Mouse (Mus musculus): ENCODE measurements around the gene Igfbp3. TPM values are rescaled to one million over a fixed set of nuclear protein-coding genes. Genes with fewer than 3 reads are reported as not detected.

Gene Igfbp3
- polyA plus RNA-seq, 1 experiment = 0.16 TPM

DNA sequence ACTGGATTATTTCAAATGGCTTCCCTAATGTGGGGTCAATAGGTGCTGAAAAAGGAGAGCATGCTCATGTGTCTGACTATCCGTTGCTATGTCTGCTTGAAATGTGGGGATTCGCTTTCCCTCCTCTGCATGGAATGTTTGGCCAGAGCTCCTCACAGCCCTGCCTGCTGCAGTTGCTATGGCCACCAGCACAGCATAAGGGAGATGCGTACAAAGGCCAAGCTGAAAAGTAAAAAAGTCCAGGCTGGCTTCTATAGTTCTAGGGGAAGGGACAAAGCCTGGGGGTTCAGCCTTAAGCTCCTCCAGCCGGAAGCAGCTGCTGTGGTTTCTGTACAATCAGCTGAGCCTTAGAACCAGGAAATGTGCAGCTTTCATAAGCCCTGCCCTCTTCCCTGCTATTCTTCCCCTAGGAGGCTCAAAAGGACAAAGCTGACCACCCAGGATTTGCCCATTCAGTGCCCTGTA is 53.1 kb downstream of the Igfbp3 start:
- Histone ChIP-seq H3K4me3 (ENCODE audit: insufficient read depth, poor library complexity, severe bottlenecking) (no peak overlapping the region), H3K36me3 (ENCODE audit: control insufficient read depth, insufficient read depth) (no peaks in the 10 kb centered on the region), H3K79me3 (ENCODE audit: low read depth) (no peaks in the 10 kb centered on the region), H3ac (ENCODE audit: control insufficient read depth, insufficient read length, low read depth) (no peak overlapping the region), H3K27me3 (ENCODE audit: control insufficient read depth, insufficient read depth, insufficient read length) (no peaks in the 10 kb centered on the region), H3K79me2 (ENCODE audit: control insufficient read depth, insufficient read depth) (no peaks in the 10 kb centered on the region)
- TF ChIP-seq CTCF (IDR thresholded peaks at IDR 0.05; ENCODE audit: control insufficient read depth, insufficient read depth, insufficient read length) (no peak), USF1 (IDR thresholded peaks at IDR 0.05; ENCODE audit: low read depth) (no peak), FOSL1 (IDR thresholded peaks at IDR 0.05; ENCODE audit: insufficient read depth, low read length, poor library complexity, severe bottlenecking) (no peak), MYOG (IDR thresholded peaks at IDR 0.05; ENCODE audit: control insufficient read depth, extremely low read depth, insufficient read length) (no peak), CEBPB (IDR thresholded peaks at IDR 0.05; ENCODE audit: low read depth) (no peak), MYOD1 (IDR thresholded peaks at IDR 0.05; ENCODE audit: control insufficient read depth, insufficient read length, low read depth) (no peak)

GRCm38 (mm10) chr11:7160146-7160545 is 53.6 kb downstream of the Igfbp3 start:
- no peak for TF ChIP-seq MYOG (IDR thresholded peaks at IDR 0.05; ENCODE audit: control insufficient read depth, extremely low read depth, insufficient read length)
- TF ChIP-seq MAX (IDR thresholded peaks at IDR 0.05) = no peak
- Histone ChIP-seq H3K79me3 (ENCODE audit: low read depth) (no peaks in the 10 kb centered on the region), H3K4me3 (ENCODE audit: insufficient read depth, poor library complexity, severe bottlenecking) (no peak overlapping the region), H3K79me2 (ENCODE audit: control insufficient read depth, insufficient read depth) (no peaks in the 10 kb centered on the region), H3K36me3 (ENCODE audit: control insufficient read depth, insufficient read depth) (no peaks in the 10 kb centered on the region), H3ac (ENCODE audit: control insufficient read depth, insufficient read length, low read depth) (no peak overlapping the region), H3K27me3 (ENCODE audit: control insufficient read depth, insufficient read depth, insufficient read length) (no peaks in the 10 kb centered on the region)

- Histone ChIP-seq H3K79me2 (ENCODE audit: control insufficient read depth, insufficient read depth) (no peaks in the 10 kb centered on the region), H3K79me3 (ENCODE audit: low read depth) (no peaks in the 10 kb centered on the region), H3ac (ENCODE audit: control insufficient read depth, insufficient read length, low read depth) (no peak overlapping the region), H3K4me3 (ENCODE audit: insufficient read depth, poor library complexity, severe bottlenecking) (no peak overlapping the region), H3K27me3 (ENCODE audit: control insufficient read depth, insufficient read depth, insufficient read length) (no peaks in the 10 kb centered on the region), H3K36me3 (ENCODE audit: control insufficient read depth, insufficient read depth) (no peaks in the 10 kb centered on the region)
- TF ChIP-seq USF1 (IDR thresholded peaks at IDR 0.05; ENCODE audit: low read depth) (no peak), MAX (IDR thresholded peaks at IDR 0.05) (no peak), MYOD1 (IDR thresholded peaks at IDR 0.05; ENCODE audit: control insufficient read depth, insufficient read length, low read depth) (no peak), MYOG (IDR thresholded peaks at IDR 0.05; ENCODE audit: control insufficient read depth, extremely low read depth, insufficient read length) (no peak), CEBPB (IDR thresholded peaks at IDR 0.05; ENCODE audit: low read depth) (no peak), FOSL1 (IDR thresholded peaks at IDR 0.05; ENCODE audit: insufficient read depth, low read length, poor library complexity, severe bottlenecking) (no peak), CTCF (IDR thresholded peaks at IDR 0.05; ENCODE audit: control insufficient read depth, insufficient read depth, insufficient read length) (no peak)
These were observed 55.5 kb downstream of the Igfbp3 start for GRCm38 (mm10) chr11:7158196-7158595.

GRCm38 (mm10) chr11:7156427-7156826 is 57.3 kb downstream of the Igfbp3 start:
- H3K36me3 ChIP-seq (ENCODE audit: control insufficient read depth, insufficient read depth) = no peaks in the 10 kb centered on the region
- H3K4me3 ChIP-seq (ENCODE audit: insufficient read depth, poor library complexity, severe bottlenecking) = no peak overlapping the region
- H3K27me3 ChIP-seq (ENCODE audit: control insufficient read depth, insufficient read depth, insufficient read length) = no peaks in the 10 kb centered on the region
- TF ChIP-seq FOSL1 (IDR thresholded peaks at IDR 0.05; ENCODE audit: insufficient read depth, low read length, poor library complexity, severe bottlenecking) (no peak), MYOG (IDR thresholded peaks at IDR 0.05; ENCODE audit: control insufficient read depth, extremely low read depth, insufficient read length) (no peak), CTCF (IDR thresholded peaks at IDR 0.05; ENCODE audit: control insufficient read depth, insufficient read depth, insufficient read length) (no peak), MYOD1 (IDR thresholded peaks at IDR 0.05; ENCODE audit: control insufficient read depth, insufficient read length, low read depth) (no peak), CEBPB (IDR thresholded peaks at IDR 0.05; ENCODE audit: low read depth) (no peak), USF1 (IDR thresholded peaks at IDR 0.05; ENCODE audit: low read depth) (no peak), MAX (IDR thresholded peaks at IDR 0.05) (no peak)
- no peak overlapping the region for H3ac ChIP-seq (ENCODE audit: control insufficient read depth, insufficient read length, low read depth)
- H3K79me3 ChIP-seq (ENCODE audit: low read depth) = no peaks in the 10 kb centered on the region
- H3K79me2 ChIP-seq (ENCODE audit: control insufficient read depth, insufficient read depth) = no peaks in the 10 kb centered on the region

Other genes starting within 250 kb of the Igfbp3 start
- 0.02 TPM for gene Adcy1, start 150.4 kb downstream of the Igfbp3 start, polyA plus RNA-seq (2012; fragmentation: generic; extraction: Trizol)
- not detected for gene Gm11985, start 25.4 kb downstream of the Igfbp3 start, polyA plus RNA-seq (2012; fragmentation: generic; extraction: Trizol)
- not detected for gene Igfbp1, start 16.1 kb downstream of the Igfbp3 start, polyA plus RNA-seq (2012; fragmentation: generic; extraction: Trizol)